Mouse (Mus musculus) embryonic facial prominence, embryonic 10.5 days (tissue): Measurements from ENCODE around the gene Ttc12. TPM values are rescaled to one million over a fixed set of nuclear protein-coding genes. Genes with fewer than 3 reads are reported as not detected.

Experiments used
- DNase-seq: peaks from one replicate; pipeline ENCODE4 v3.0.0-alpha.2; 2017; ENCODE audit warnings: low spot score
- H3K27ac ChIP-seq: fragments of 300-500 bp; sonication (generic); replicated peaks from 2 replicates; pipeline ENCODE4 v1.5.1; 2016; ENCODE audit warnings: mild to moderate bottlenecking
- H3K27me3 ChIP-seq: fragments of 300-500 bp; sonication (generic); replicated peaks from 2 replicates; pipeline ENCODE4 v1.6.1; 2016; ENCODE audit warnings: low read depth, mild to moderate bottlenecking; ENCODE audit not compliant: poor library complexity, severe bottlenecking
- H3K36me3 ChIP-seq: fragments of 300-500 bp; sonication (generic); replicated peaks from 2 replicates; pipeline ENCODE4 v1.6.1; 2016; ENCODE audit warnings: mild to moderate bottlenecking, moderate library complexity
- H3K4me1 ChIP-seq: fragments of 300-500 bp; sonication (generic); 2 replicates; pipeline ENCODE4 v1.6.1; 2016
- H3K4me3 ChIP-seq: fragments of 300-500 bp; sonication (generic); 2 replicates; pipeline ENCODE4 v1.5.1; 2016; ENCODE audit warnings: mild to moderate bottlenecking, moderate library complexity
- H3K9me3 ChIP-seq: fragments of 300-500 bp; sonication (generic); 2 replicates; pipeline ENCODE4 v1.6.1; 2016; ENCODE audit warnings: mild to moderate bottlenecking
- WGBS: fragments of 180-500 bp; shearing (Covaris S2); methylation state at CpG from one replicate; pipeline ENCODE4 v1.1.7; 2016; 5-methylcytosine and 5-hydroxymethylcytosine counted together
- polyA plus RNA-seq: library from polyadenylated mRNA; unstranded; fragments of >200 nt; fragmentation: Nextera tagmentation; extraction: Ambion mirVana; gene quantifications from 2 replicates; pipeline ENCODE4 v1.2.1, GENCODE M21; 2016

Gene Ttc12
- polyA plus RNA-seq: 1.4 and 1.6 TPM in 2 replicates

- under 1% methylated on average over 18 of the region's 18 CpGs for WGBS
- H3K27ac ChIP-seq: peak within 1 kb of the TSS; percentile 78
Observed at GRCm38 (mm10) chr9:49485892-49486311, at the start of gene Ttc12. Ttc12 (minus strand) TSS chr9:49486225.

GRCm38 (mm10) chr9:49534958-49535357 lies 48.9 kb upstream of the Ttc12 start:
- no peaks in the 10 kb centered on the region for H3K9me3 ChIP-seq
- H3K4me1 ChIP-seq: peaks cover 56% of the 10 kb centered on the region
- no peaks in the 10 kb centered on the region for H3K36me3 ChIP-seq
- H3K4me3 ChIP-seq: no peak overlapping the region
- WGBS: 37% methylated on average over 4 of the region's 4 CpGs
- H3K27ac ChIP-seq: peak overlapping the region; percentile 70; the same call in 1 of the 2 replicates
- DNase-seq: peak; percentile 30
- no peaks in the 10 kb centered on the region for H3K27me3 ChIP-seq

More at GRCm38 (mm10) chr9:49485892-49486311, at the start of gene Ttc12:
- H3K27me3 ChIP-seq: peaks cover 24% of the 10 kb centered on the region
- DNase-seq: peak; percentile 88
- H3K4me3 ChIP-seq: peak within 1 kb of the TSS; percentile 75
- H3K4me1 ChIP-seq: peaks cover 25% of the 10 kb centered on the region
- no peaks in the 10 kb centered on the region for H3K9me3 ChIP-seq
- H3K36me3 ChIP-seq: no peaks in the 10 kb centered on the region

- no peaks in the 10 kb centered on the region for H3K36me3 ChIP-seq
- H3K4me3 ChIP-seq: no peak overlapping the region
- 27% methylated on average over 8 of the region's 8 CpGs for WGBS
- H3K4me1 ChIP-seq: peaks cover 57% of the 10 kb centered on the region
- peak overlapping the region; percentile 70 for H3K27ac ChIP-seq
- H3K27me3 ChIP-seq: no peaks in the 10 kb centered on the region
- no peaks in the 10 kb centered on the region for H3K9me3 ChIP-seq
- DNase-seq: no peak
Observed at GRCm38 (mm10) chr9:49533912-49534491, 48.0 kb upstream of the Ttc12 start.

GRCm38 (mm10) chr9:49533455-49533854 lies 47.4 kb upstream of the Ttc12 start:
- Histone ChIP-seq H3K9me3 (no peaks in the 10 kb centered on the region), H3K4me1 (peaks cover 57% of the 10 kb centered on the region), H3K27ac (no peak overlapping the region), H3K27me3 (no peaks in the 10 kb centered on the region), H3K4me3 (no peak overlapping the region), H3K36me3 (no peaks in the 10 kb centered on the region)
- DNase-seq: no peak
- 75% methylated on average over 7 of the region's 7 CpGs for WGBS

GRCm38 (mm10) chr9:49531833-49532232 lies 45.8 kb upstream of the Ttc12 start:
- no peak for DNase-seq
- H3K36me3 ChIP-seq: no peaks in the 10 kb centered on the region
- H3K4me3 ChIP-seq: no peak overlapping the region
- H3K4me1 ChIP-seq: peaks cover 52% of the 10 kb centered on the region
- WGBS: 93% methylated on average over 6 of the region's 6 CpGs
- H3K9me3 ChIP-seq: no peaks in the 10 kb centered on the region
- H3K27me3 ChIP-seq: no peaks in the 10 kb centered on the region
- H3K27ac ChIP-seq: no peak overlapping the region

- H3K27ac ChIP-seq: no peak overlapping the region
- DNase-seq: no peak
- H3K4me1 ChIP-seq: peaks cover 50% of the 10 kb centered on the region
- H3K9me3 ChIP-seq: no peaks in the 10 kb centered on the region
- H3K4me3 ChIP-seq: no peak overlapping the region
- no peaks in the 10 kb centered on the region for H3K27me3 ChIP-seq
- H3K36me3 ChIP-seq: no peaks in the 10 kb centered on the region
- WGBS: 70% methylated on average over 7 of the region's 7 CpGs
Observed at GRCm38 (mm10) chr9:49531257-49531656, 45.2 kb upstream of the Ttc12 start.

- peaks cover 45% of the 10 kb centered on the region for H3K4me1 ChIP-seq
- 59% methylated on average over 4 of the region's 4 CpGs for WGBS
- H3K9me3 ChIP-seq: no peaks in the 10 kb centered on the region
- no peak for DNase-seq
- H3K36me3 ChIP-seq: no peaks in the 10 kb centered on the region
- no peaks in the 10 kb centered on the region for H3K27me3 ChIP-seq
- H3K4me3 ChIP-seq: no peak overlapping the region
- H3K27ac ChIP-seq: no peak overlapping the region
Observed at GRCm38 (mm10) chr9:49530739-49531138, 44.7 kb upstream of the Ttc12 start.

- DNase-seq: no peak
- H3K9me3 ChIP-seq: no peaks in the 10 kb centered on the region
- H3K4me1 ChIP-seq: peaks cover 42% of the 10 kb centered on the region
- H3K27ac ChIP-seq: no peak overlapping the region
- H3K27me3 ChIP-seq: no peaks in the 10 kb centered on the region
- H3K36me3 ChIP-seq: no peaks in the 10 kb centered on the region
- no peak overlapping the region for H3K4me3 ChIP-seq
- WGBS: 77% methylated on average over 8 of the region's 8 CpGs
Observed at GRCm38 (mm10) chr9:49529366-49529959, 43.4 kb upstream of the Ttc12 start.

GRCm38 (mm10) chr9:49528943-49529342 lies 42.9 kb upstream of the Ttc12 start:
- Histone ChIP-seq H3K4me1 (peaks cover 39% of the 10 kb centered on the region), H3K27me3 (no peaks in the 10 kb centered on the region), H3K4me3 (no peak overlapping the region), H3K9me3 (no peaks in the 10 kb centered on the region), H3K27ac (no peak overlapping the region), H3K36me3 (no peaks in the 10 kb centered on the region)
- 63% methylated on average over 10 of the region's 10 CpGs for WGBS
- peak; percentile 45 for DNase-seq

- H3K27ac ChIP-seq: no peak overlapping the region
- H3K9me3 ChIP-seq: no peaks in the 10 kb centered on the region
- H3K4me3 ChIP-seq: no peak overlapping the region
- H3K36me3 ChIP-seq: no peaks in the 10 kb centered on the region
- WGBS: 65% methylated on average over 5 of the region's 5 CpGs
- DNase-seq: no peak
- peaks cover 33% of the 10 kb centered on the region for H3K4me1 ChIP-seq
- H3K27me3 ChIP-seq: no peaks in the 10 kb centered on the region
Observed at GRCm38 (mm10) chr9:49528026-49528425, 42.0 kb upstream of the Ttc12 start.

- 65% methylated on average over 8 of the region's 8 CpGs for WGBS
- H3K9me3 ChIP-seq: no peaks in the 10 kb centered on the region
- H3K4me1 ChIP-seq: peaks cover 33% of the 10 kb centered on the region
- no peak overlapping the region for H3K27ac ChIP-seq
- no peak overlapping the region for H3K4me3 ChIP-seq
- H3K27me3 ChIP-seq: no peaks in the 10 kb centered on the region
- no peak for DNase-seq
- H3K36me3 ChIP-seq: no peaks in the 10 kb centered on the region
Observed at GRCm38 (mm10) chr9:49527340-49527739, 41.3 kb upstream of the Ttc12 start.

GRCm38 (mm10) chr9:49524721-49525120 lies 38.7 kb upstream of the Ttc12 start:
- 67% methylated on average over 9 of the region's 9 CpGs for WGBS
- no peak for DNase-seq

GRCm38 (mm10) chr9:49523881-49524280 lies 37.9 kb upstream of the Ttc12 start:
- Histone ChIP-seq H3K27ac (no peak overlapping the region), H3K4me1 (peaks cover 19% of the 10 kb centered on the region), H3K4me3 (no peak overlapping the region), H3K27me3 (no peaks in the 10 kb centered on the region), H3K36me3 (no peaks in the 10 kb centered on the region; the same call in 1 of the 2 replicates), H3K9me3 (no peaks in the 10 kb centered on the region)
- DNase-seq: no peak
- WGBS: 88% methylated on average over 9 of the region's 9 CpGs

More at GRCm38 (mm10) chr9:49524721-49525120, 38.7 kb upstream of the Ttc12 start:
- Histone ChIP-seq H3K27me3 (no peaks in the 10 kb centered on the region), H3K4me3 (no peak overlapping the region), H3K9me3 (no peaks in the 10 kb centered on the region), H3K27ac (no peak overlapping the region), H3K36me3 (no peaks in the 10 kb centered on the region; the same call in 1 of the 2 replicates), H3K4me1 (peaks cover 22% of the 10 kb centered on the region)
